Mouse (Mus musculus) kidney, postnatal 10 days (tissue): ENCODE measurements at regions not wholly inside any gene's neighbourhood (a gene's known extent, or its start where the extent isn't known, plus 50 kb on each side); places are given as distances from the start of the nearest gene placed in this dataset.
A peak's percentile ranks its signal among the peaks of the same experiment; 100 is the strongest.

Experiments used
- DNase-seq: peaks from one replicate; pipeline ENCODE4 v3.0.0; 2021; ENCODE audit warnings: mixed read lengths

DNA sequence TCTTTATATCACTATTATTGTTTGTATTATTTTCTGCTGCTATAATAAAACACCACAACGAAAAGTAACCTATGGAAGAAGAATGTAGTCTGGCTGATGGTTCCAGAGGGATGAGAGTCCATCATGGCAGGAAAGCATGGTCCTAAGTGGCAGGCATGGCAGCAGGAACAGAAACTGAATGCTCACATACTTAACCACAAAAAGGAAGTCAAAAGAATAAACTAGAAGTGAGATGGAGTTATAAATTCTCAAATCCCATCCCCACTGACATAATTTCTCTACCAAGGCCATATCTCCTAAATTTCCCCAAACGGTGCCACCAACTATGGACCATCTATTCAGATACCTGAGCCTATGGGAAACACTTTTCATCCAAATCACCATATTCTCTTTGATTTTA lies 408.7 kb upstream of the Cnksr2 start:
- DNase-seq: no peak

DNA sequence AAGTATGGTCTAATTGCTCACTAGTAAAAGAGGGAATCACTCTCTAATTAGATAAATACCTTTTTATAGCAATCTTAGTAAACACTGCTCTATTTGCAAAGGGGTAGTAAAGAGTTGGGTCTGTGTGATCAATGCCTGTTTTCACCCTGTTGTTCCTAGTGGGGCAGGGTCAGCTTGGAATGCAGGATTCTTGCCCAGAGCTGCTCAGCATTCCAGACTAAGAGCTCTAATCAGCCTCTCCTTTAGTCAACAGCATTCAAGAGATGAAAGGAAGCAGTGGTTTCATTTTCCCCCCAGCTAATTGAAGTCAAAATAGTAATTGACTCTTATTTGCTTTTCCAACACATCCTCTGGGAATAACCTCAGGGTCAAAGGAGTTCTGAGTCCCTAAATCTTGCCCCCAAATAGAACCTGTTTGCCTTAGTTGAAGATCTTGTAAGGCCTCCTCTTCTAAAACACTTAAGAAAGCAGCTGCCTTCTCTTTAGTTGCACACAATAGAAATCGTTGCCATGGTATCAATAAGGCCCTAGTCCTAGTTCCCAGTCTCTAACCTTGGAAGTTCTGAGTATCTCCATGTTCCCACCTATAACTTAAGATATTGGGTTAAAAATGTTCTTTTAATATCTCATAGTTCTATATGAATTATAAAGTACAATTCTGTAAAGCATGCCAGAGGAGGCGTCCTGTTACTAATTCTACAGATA lies 380.6 kb upstream of the Cnksr2 start:
- no peak for DNase-seq

DNA sequence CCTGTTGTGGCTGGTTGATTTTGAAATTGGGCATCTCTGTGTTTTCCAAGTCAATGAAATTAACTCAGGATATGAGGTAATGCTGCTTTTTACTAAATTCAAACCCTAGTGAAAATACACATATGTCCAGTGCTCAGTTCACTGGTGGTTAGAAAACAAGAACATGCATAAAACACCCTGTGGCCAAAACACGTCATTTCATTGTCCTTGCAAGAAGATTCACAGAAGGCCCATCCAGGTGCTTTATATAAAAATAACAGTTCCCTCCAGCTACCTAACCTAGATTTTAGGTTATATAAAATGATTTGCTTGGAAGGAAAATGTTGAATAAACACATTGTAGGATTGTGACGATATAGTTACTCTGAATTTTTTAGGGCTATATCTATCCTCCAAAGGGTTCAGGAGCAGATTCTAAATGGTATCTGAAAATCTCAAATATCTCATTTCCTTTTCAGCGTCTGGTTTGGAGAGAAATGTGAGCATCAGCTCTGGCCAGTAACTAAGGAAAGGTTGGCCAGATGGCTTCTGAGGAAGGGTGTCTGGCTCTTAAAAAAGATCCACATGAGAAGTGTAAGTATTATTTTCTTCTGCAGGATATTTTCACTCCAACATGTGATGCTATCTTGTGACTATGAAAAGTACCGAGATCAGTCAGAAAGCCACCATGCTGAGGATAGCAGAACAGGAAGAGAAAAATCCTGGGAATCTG lies 351.2 kb upstream of the Cnksr2 start:
- DNase-seq: no peak

DNA sequence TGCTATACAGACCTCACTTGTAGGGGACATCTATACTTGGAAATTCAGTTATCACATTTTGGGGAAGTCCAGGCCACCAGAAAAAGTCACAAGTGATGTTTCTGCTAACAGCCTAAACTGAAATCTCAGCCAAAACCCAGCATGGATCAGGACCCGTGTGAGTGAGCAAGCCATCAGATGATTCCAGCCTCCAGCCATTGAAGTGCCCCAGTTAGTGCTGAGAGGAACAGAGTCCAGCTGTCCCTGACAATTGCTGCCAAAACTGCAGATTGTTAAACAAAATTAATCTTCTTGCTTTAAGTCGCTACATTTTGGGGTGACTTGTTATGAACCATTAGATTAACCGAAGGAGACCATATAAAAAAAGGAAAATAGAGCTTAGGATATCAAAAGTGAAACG lies 332.7 kb upstream of the Cnksr2 start:
- peak; percentile 7 for DNase-seq

DNA sequence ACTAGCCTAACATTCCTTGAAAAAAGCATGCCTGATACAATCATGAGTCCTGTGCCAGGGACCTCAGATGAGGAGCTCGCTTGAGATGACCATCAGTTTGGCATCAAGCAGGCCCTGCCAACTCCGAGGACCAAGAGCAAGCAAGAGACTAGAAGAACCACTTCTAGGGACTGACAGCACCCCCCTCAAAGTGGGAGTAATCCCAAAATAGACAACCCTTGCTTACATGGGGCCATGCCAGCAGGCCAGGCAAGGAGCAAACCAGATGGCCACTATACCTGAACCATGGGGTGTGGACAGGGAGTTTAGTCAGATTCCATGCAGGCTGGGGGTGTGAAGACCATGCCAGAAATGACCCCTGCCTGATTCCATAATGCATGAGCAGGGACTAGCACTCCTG lies 330.1 kb upstream of the Cnksr2 start:
- no peak for DNase-seq
